9 mouse cellular contexts compared by ENCODE assay signal in the genomic region with DNA sequence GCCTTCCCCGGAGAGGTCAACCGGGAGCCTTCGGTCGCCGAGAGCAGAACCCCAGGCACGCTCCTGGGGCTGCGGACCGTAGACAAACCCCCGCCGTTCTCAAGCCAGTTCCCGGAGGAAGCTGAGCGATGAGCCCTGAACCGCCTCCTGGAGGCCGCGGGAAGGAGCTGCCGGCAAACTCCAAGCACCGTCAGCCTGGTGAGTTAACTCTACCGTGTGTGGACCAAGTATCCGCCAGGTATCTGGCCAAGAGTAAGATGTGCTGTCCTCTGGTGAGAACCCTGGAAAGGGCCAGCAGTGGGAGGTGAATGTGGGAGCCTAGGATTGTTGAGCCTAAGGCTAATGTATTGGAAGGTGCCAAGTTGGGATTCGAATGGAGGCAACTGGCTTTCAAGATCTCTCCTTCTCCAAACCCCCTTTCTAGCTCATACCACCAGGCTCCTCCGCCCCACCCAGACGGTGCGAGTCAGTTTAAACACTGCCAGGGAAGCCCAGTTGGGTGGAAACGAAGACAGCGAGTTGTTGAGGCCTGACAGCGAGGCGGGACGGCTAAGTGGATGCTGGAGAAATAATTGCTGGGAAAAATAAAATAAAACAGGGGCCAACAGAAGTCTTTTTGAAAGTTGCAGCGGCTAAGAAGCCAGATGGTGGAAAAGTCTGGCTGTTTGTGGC. TPM values are rescaled to one million over a fixed set of nuclear protein-coding genes. Genes with fewer than 3 reads are reported as not detected.
A peak's percentile ranks its signal among the peaks of the same experiment; 100 is the strongest.
DNase-seq lines count a peak whose midpoint lies in the region; ATAC-seq and TF ChIP-seq lines count a peak whose summit lies in the region.
"Had no signal": no experiment of that assay in that cellular context is flagged by ENCODE, and none has a peak within 500 bp of the region (broad histone marks: within the 10 kb centered on the region; RNA-seq: fewer than 3 reads in every experiment).

No protein-coding gene starts in this region.

- ATAC-seq in kidney, postnatal 0 days (replicated peaks; ENCODE audit: low FRiP score, low read depth), result peak; percentile 61
- ATAC-seq in embryonic facial prominence, embryonic 11.5 days (replicated peaks; ENCODE audit: insufficient number of reproducible peaks, low FRiP score, low TSS enrichment, low read depth), result peak; percentile 58
- peak; percentile 34 for ATAC-seq in intestine, embryonic 15.5 days
- peak; percentile 52 for ATAC-seq in neural tube, embryonic 13.5 days (ENCODE audit: low read depth)

- DNase-seq in kidney, postnatal 0 days (ENCODE audit: low spot score), result no peak
- DNase-seq in kidney, postnatal 25 days, result no peak
- peak; percentile 71 for DNase-seq in embryonic facial prominence, embryonic 11.5 days (ENCODE audit: low spot score)
- DNase-seq in thymus, postnatal 0 days (ENCODE audit: low spot score), result no peak
- DNase-seq in adrenal gland, adult 18-20 months (ENCODE audit: low spot score in 2 of 2), result no peak
- DNase-seq in kidney, adult 8-10 months, result no peak
- DNase-seq: gastrocnemius, postnatal 36 days had no signal

- H3K4me3 ChIP-seq in kidney, postnatal 0 days (replicated peaks; ENCODE audit: low read depth, low read length), result peak overlapping the region; percentile 24
- H3K4me3 ChIP-seq in embryonic facial prominence, embryonic 11.5 days (ENCODE audit: low read depth, low read length), result peak overlapping the region; percentile 42
- peak overlapping the region; percentile 31 for H3K4me3 ChIP-seq in intestine, embryonic 15.5 days (replicated peaks)
- peak overlapping the region; percentile 33 for H3K4me3 ChIP-seq in neural tube, embryonic 13.5 days

- H3K4me2 ChIP-seq in kidney, postnatal 0 days (ENCODE audit: low read length), result peak overlapping the region; percentile 58
- H3K4me2 ChIP-seq in embryonic facial prominence, embryonic 11.5 days (ENCODE audit: low read depth, low read length), result peak overlapping the region; percentile 77
- H3K4me2 ChIP-seq in intestine, embryonic 15.5 days (replicated peaks), result peak overlapping the region; percentile 69
- H3K4me2 ChIP-seq in neural tube, embryonic 13.5 days, result peak overlapping the region; percentile 54

- 1% methylated on average over 29 of the region's 29 CpGs for WGBS in kidney, postnatal 0 days
- WGBS in embryonic facial prominence, embryonic 11.5 days, result under 1% methylated on average over 29 of the region's 29 CpGs
- WGBS in intestine, embryonic 15.5 days, result 2% methylated on average over 29 of the region's 29 CpGs
- 1% methylated on average over 29 of the region's 29 CpGs for WGBS in neural tube, embryonic 13.5 days

- no peak overlapping the region for H3K27ac ChIP-seq in kidney, postnatal 0 days
- H3K27ac ChIP-seq in embryonic facial prominence, embryonic 11.5 days (replicated peaks; ENCODE audit: low read depth, low read length), result 0 out of 2 replicates have a peak overlapping the region, but pooled peaks have one; percentile 8
- no peak overlapping the region for H3K27ac ChIP-seq in intestine, embryonic 15.5 days
- no peak overlapping the region for H3K27ac ChIP-seq in neural tube, embryonic 13.5 days (replicated peaks)

- peaks cover 87% of the 10 kb centered on the region for H3K27me3 ChIP-seq in kidney, postnatal 0 days (ENCODE audit: insufficient read depth, low read length)
- H3K27me3 ChIP-seq in embryonic facial prominence, embryonic 11.5 days (ENCODE audit: control insufficient read depth, insufficient read depth, low read length), result peaks cover 48% of the 10 kb centered on the region
- peaks cover 78% of the 10 kb centered on the region for H3K27me3 ChIP-seq in intestine, embryonic 15.5 days (replicated peaks)
- peaks cover 92% of the 10 kb centered on the region for H3K27me3 ChIP-seq in neural tube, embryonic 13.5 days

- TF ChIP-seq CTCF in kidney, postnatal 0 days (IDR thresholded peaks at IDR 0.05; ENCODE audit: low read depth), result peak; percentile 40

- H3K36me3 ChIP-seq in kidney, postnatal 0 days (ENCODE audit: insufficient read depth, low read length), result no peaks in the 10 kb centered on the region
- no peaks in the 10 kb centered on the region for H3K36me3 ChIP-seq in embryonic facial prominence, embryonic 11.5 days (replicated peaks; ENCODE audit: control insufficient read depth, insufficient read depth, low read depth, low read length)
- H3K36me3 ChIP-seq in intestine, embryonic 15.5 days, result no peaks in the 10 kb centered on the region
- no peaks in the 10 kb centered on the region for H3K36me3 ChIP-seq in neural tube, embryonic 13.5 days

- peaks cover 13% of the 10 kb centered on the region; the same call in 1 of the 2 replicates for H3K4me1 ChIP-seq in kidney, postnatal 0 days (replicated peaks; ENCODE audit: insufficient read depth, low read length)
- H3K4me1 ChIP-seq in embryonic facial prominence, embryonic 11.5 days (ENCODE audit: control insufficient read depth, insufficient read depth, low read length), result peaks cover 9% of the 10 kb centered on the region; the same call in 1 of the 2 replicates
- peaks cover 11% of the 10 kb centered on the region; the same call in 1 of the 2 replicates for H3K4me1 ChIP-seq in intestine, embryonic 15.5 days (replicated peaks)
- peaks cover 27% of the 10 kb centered on the region for H3K4me1 ChIP-seq in neural tube, embryonic 13.5 days (replicated peaks)

- no peak overlapping the region for H3K9ac ChIP-seq in kidney, postnatal 0 days (ENCODE audit: low read depth, low read length)
- peak overlapping the region; percentile 52 for H3K9ac ChIP-seq in embryonic facial prominence, embryonic 11.5 days (replicated peaks; ENCODE audit: low read length)
- no peak overlapping the region for H3K9ac ChIP-seq in intestine, embryonic 15.5 days
- H3K9ac ChIP-seq in neural tube, embryonic 13.5 days, result no peak overlapping the region

- H3K9me3 ChIP-seq in kidney, postnatal 0 days (replicated peaks; ENCODE audit: low read length), result no peaks in the 10 kb centered on the region
- no peaks in the 10 kb centered on the region for H3K9me3 ChIP-seq in embryonic facial prominence, embryonic 11.5 days (replicated peaks; ENCODE audit: control insufficient read depth, low read length)
- no peaks in the 10 kb centered on the region for H3K9me3 ChIP-seq in intestine, embryonic 15.5 days
- H3K9me3 ChIP-seq in neural tube, embryonic 13.5 days, result no peaks in the 10 kb centered on the region

RNA-seq across cellular contexts. Expression of a gene that starts 1.6 kb away (rescaled TPM):
- not detected in 2 replicates for polyA plus RNA-seq in kidney, postnatal 0 days (2015; fragmentation: Nextera tagmentation; extraction: Ambion mirVana)
- polyA plus RNA-seq in embryonic facial prominence, embryonic 11.5 days (2014; fragmentation: Nextera tagmentation; extraction: Ambion mirVana), result 6.8 and 10.7 TPM in 2 replicates
- polyA plus RNA-seq in intestine, embryonic 15.5 days (2015; fragmentation: Nextera tagmentation; extraction: Ambion mirVana), result not detected in 2 replicates
- polyA plus RNA-seq in neural tube, embryonic 13.5 days (2015; fragmentation: Nextera tagmentation; extraction: Ambion mirVana), result 0.12 TPM in 1 of 2 replicates, not detected in the other
- 0.18 and 0.28 TPM in 2 replicates for polyA plus RNA-seq in thymus, postnatal 0 days (2015; fragmentation: Nextera tagmentation; extraction: Ambion mirVana)
- total RNA-seq in adrenal gland, adult 18-20 months (2021), result not detected
- total RNA-seq: gastrocnemius, postnatal 36 days had no signal
